Mouse (Mus musculus) lung, postnatal 0 days (tissue): ENCODE measurements around the gene Mab21l1.

Experiments
- CTCF ChIP-seq: IDR thresholded peaks from 2 replicates; pipeline ENCODE4 v1.5.1; 2016; ENCODE audit warnings: antibody characterized with exemption, mild to moderate bottlenecking
- EP300 ChIP-seq: IDR thresholded peaks from 2 replicates; pipeline ENCODE4 v1.6.1; 2016; ENCODE audit warnings: antibody characterized with exemption, mild to moderate bottlenecking, control low read depth

DNA sequence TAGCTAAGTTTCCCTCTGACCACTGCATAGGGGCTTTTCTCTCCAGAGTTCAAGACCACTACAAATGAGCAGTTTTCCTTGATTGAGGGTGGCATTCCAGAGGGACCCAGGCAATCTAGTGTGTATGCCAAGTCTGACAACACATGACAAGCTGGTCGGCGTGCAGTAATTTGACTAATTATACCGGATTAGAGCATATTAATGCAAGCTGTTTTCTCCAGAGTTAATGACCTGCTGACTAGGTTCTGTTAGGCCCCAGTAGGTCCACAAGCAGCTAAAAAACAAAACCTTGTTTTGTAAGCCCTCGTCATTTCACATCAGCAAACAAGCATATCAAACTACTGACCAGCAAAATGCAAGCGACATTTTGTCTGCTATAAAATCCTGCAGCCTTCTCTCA lies 30.9 kb upstream of the Mab21l1 start:
- no peak for TF ChIP-seq CTCF
- TF ChIP-seq EP300 = no peak
